Mouse (Mus musculus): ENCODE results near the gene Gemin7.

DNA sequence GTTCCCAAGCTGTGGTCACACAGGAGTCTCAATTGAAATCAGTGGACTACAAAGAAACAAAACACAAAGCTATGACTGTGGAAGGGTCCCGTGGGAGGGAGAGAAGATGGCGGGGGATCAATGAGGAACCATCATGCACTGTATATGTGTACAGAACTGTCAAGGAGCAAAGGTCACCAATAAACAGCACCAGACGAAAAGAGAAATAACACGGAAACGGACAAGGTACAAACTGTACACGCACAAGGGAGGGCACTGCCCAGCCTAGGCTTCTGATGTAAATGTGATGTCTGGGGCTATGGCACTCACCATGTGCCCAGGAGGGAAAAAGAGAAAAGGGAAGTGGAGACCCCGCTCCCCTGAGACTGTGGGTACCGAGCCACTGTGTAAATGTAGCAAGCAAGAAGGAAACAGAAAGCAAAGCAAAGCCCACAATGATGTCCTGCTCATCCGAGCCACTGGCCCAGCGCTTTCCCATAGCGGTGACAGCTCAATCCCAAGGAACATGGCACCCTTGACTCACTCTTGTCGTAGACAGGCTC lies 37.7 kb upstream of the Gemin7 start:
- TF ChIP-seq CTCF (IDR thresholded peaks at IDR 0.05; ENCODE audit: low read depth) (no peak), EP300 (IDR thresholded peaks at IDR 0.05; ENCODE audit: low read depth) (no peak)
